Mouse (Mus musculus): ENCODE data around the gene Gcm2. TPM values are rescaled to one million over a fixed set of nuclear protein-coding genes. Genes with fewer than 3 reads are reported as not detected.

Gene Gcm2
- total RNA-seq (2015; ENCODE audit: low replicate concordance) (not detected in 2 replicates), total RNA-seq (2017; ENCODE audit: low replicate concordance) (not detected in 2 replicates)

GRCm38 (mm10) chr13:41110935-41111334 is at the start of gene Gcm2:
Gene Gcm2, minus strand, starts transcription at chr13:41111035.
- no peak for ATAC-seq (replicated peaks; ENCODE audit: low FRiP score, poor library complexity, severe bottlenecking)

GRCm38 (mm10) chr13:41158426-41158825 is 47.6 kb upstream of the Gcm2 start:
- no peak for ATAC-seq (replicated peaks; ENCODE audit: low FRiP score, poor library complexity, severe bottlenecking)

- no peak for ATAC-seq (replicated peaks; ENCODE audit: low FRiP score, poor library complexity, severe bottlenecking)
These were observed 42.3 kb upstream of the Gcm2 start for GRCm38 (mm10) chr13:41153146-41153545.

- ATAC-seq (replicated peaks; ENCODE audit: low FRiP score, poor library complexity, severe bottlenecking): peak; percentile 77
These were observed 35.4 kb upstream of the Gcm2 start for GRCm38 (mm10) chr13:41146271-41146670.

- ATAC-seq (replicated peaks; ENCODE audit: low FRiP score, poor library complexity, severe bottlenecking): no peak
These were observed 34.7 kb upstream of the Gcm2 start for GRCm38 (mm10) chr13:41145433-41145970.

- no peak; the same call in 1 of the 2 replicates for ATAC-seq (replicated peaks; ENCODE audit: low FRiP score, poor library complexity, severe bottlenecking)
These were observed 24.1 kb upstream of the Gcm2 start for GRCm38 (mm10) chr13:41134901-41135300.

- no peak for ATAC-seq (replicated peaks; ENCODE audit: low FRiP score, poor library complexity, severe bottlenecking)
These were observed 18.2 kb upstream of the Gcm2 start for GRCm38 (mm10) chr13:41129061-41129460.

GRCm38 (mm10) chr13:41128326-41128725 is 17.5 kb upstream of the Gcm2 start:
- no peak for ATAC-seq (replicated peaks; ENCODE audit: low FRiP score, poor library complexity, severe bottlenecking)

- no peak for ATAC-seq (replicated peaks; ENCODE audit: low FRiP score, poor library complexity, severe bottlenecking)
These were observed 12.9 kb upstream of the Gcm2 start for GRCm38 (mm10) chr13:41123666-41124225.

GRCm38 (mm10) chr13:41119152-41119945 is 8.5 kb upstream of the Gcm2 start:
- ATAC-seq (replicated peaks; ENCODE audit: low FRiP score, poor library complexity, severe bottlenecking): no peak

- no peak for ATAC-seq (replicated peaks; ENCODE audit: low FRiP score, poor library complexity, severe bottlenecking)
These were observed 3.1 kb upstream of the Gcm2 start, which contains the start of gene Sycp2l for GRCm38 (mm10) chr13:41113940-41114339. Gene Sycp2l, plus strand, starts transcription at chr13:41114307.

GRCm38 (mm10) chr13:41105541-41105940 is 5.3 kb downstream of the Gcm2 start:
- ATAC-seq (replicated peaks; ENCODE audit: low FRiP score, poor library complexity, severe bottlenecking): no peak

GRCm38 (mm10) chr13:41103841-41104525 is 6.9 kb downstream of the Gcm2 start:
- peak; percentile 49; the same call in 1 of the 2 replicates for ATAC-seq (replicated peaks; ENCODE audit: low FRiP score, poor library complexity, severe bottlenecking)

- ATAC-seq (replicated peaks; ENCODE audit: low FRiP score, poor library complexity, severe bottlenecking): no peak
These were observed 10.8 kb downstream of the Gcm2 start for GRCm38 (mm10) chr13:41100031-41100430.

GRCm38 (mm10) chr13:41098325-41098724 is 12.5 kb downstream of the Gcm2 start:
- ATAC-seq (replicated peaks; ENCODE audit: low FRiP score, poor library complexity, severe bottlenecking): no peak

GRCm38 (mm10) chr13:41097324-41098058 is 13.3 kb downstream of the Gcm2 start:
- ATAC-seq (replicated peaks; ENCODE audit: low FRiP score, poor library complexity, severe bottlenecking): no peak

- no peak for ATAC-seq (replicated peaks; ENCODE audit: low FRiP score, poor library complexity, severe bottlenecking)
These were observed 16.7 kb downstream of the Gcm2 start for GRCm38 (mm10) chr13:41094160-41094559.

- no peak for ATAC-seq (replicated peaks; ENCODE audit: low FRiP score, poor library complexity, severe bottlenecking)
These were observed 19.6 kb downstream of the Gcm2 start for GRCm38 (mm10) chr13:41091271-41091670.

GRCm38 (mm10) chr13:41088746-41089145 is 22.1 kb downstream of the Gcm2 start:
- no peak for ATAC-seq (replicated peaks; ENCODE audit: low FRiP score, poor library complexity, severe bottlenecking)

GRCm38 (mm10) chr13:41085140-41085539 is 25.7 kb downstream of the Gcm2 start:
- 0 out of 2 replicates have a peak, but pooled peaks have one; percentile 66 for ATAC-seq (replicated peaks; ENCODE audit: low FRiP score, poor library complexity, severe bottlenecking)
